Mouse (Mus musculus): Measurements from ENCODE around the gene Acsm3. TPM values are rescaled to one million over a fixed set of nuclear protein-coding genes. Genes with fewer than 3 reads are reported as not detected.

The Acsm3 gene
- polyA plus RNA-seq, 1 experiment from 2014 or later, result 0.93 TPM

- H3K4me2 ChIP-seq, result no peak overlapping the region
- no peak overlapping the region for H3K27ac ChIP-seq
- ATAC-seq (ENCODE audit: low read depth) (no peak), DNase-seq (no peak)
- WGBS (ENCODE audit: insufficient replicate concordance), result 86% methylated on average over 3 of the region's 3 CpGs
- no peaks in the 10 kb centered on the region for H3K27me3 ChIP-seq
- H3K9ac ChIP-seq, result no peak overlapping the region
- no peaks in the 10 kb centered on the region for H3K4me1 ChIP-seq (replicated peaks)
- peaks cover 10% of the 10 kb centered on the region for H3K36me3 ChIP-seq
- no peak overlapping the region for H3K4me3 ChIP-seq (replicated peaks)
- H3K9me3 ChIP-seq (replicated peaks), result no peaks in the 10 kb centered on the region
Observed at GRCm38 (mm10) chr7:119800488-119800887, 39.8 kb downstream of the Acsm3 start.

GRCm38 (mm10) chr7:119800991-119801390, 40.3 kb downstream of the Acsm3 start:
- Histone ChIP-seq H3K4me3 (replicated peaks) (no peak overlapping the region), H3K36me3 (peaks cover 13% of the 10 kb centered on the region), H3K4me2 (no peak overlapping the region), H3K9ac (no peak overlapping the region), H3K4me1 (replicated peaks) (no peaks in the 10 kb centered on the region), H3K27me3 (no peaks in the 10 kb centered on the region), H3K9me3 (replicated peaks) (no peaks in the 10 kb centered on the region), H3K27ac (no peak overlapping the region)
- DNase-seq (no peak), ATAC-seq (ENCODE audit: low read depth) (no peak)
- 67% methylated on average over 3 of the region's 3 CpGs for WGBS (ENCODE audit: insufficient replicate concordance)

DNA sequence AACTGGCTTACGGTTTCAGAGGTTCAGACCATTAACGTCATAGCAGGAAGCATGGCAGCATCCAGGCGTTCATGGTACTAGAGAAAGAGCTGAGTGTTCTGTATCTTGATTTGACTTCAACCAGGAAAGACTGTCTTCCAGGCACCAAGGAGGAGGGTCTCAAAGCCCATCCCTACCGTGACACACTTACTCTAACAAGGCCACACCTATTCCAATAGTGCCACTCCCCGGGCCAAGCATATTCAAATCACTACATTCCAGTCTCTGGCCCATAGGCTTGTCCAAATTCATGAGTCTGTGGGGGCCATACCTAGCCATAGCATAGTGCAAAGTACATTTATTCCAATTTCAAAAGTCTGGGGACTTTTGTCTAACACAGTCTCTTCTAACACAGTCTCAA, 46.7 kb downstream of the Acsm3 start:
- Histone ChIP-seq H3K27me3 (no peaks in the 10 kb centered on the region), H3K4me3 (replicated peaks) (no peak overlapping the region), H3K9ac (no peak overlapping the region), H3K4me1 (replicated peaks) (no peaks in the 10 kb centered on the region), H3K27ac (no peak overlapping the region), H3K9me3 (replicated peaks) (no peaks in the 10 kb centered on the region), H3K36me3 (peaks cover 41% of the 10 kb centered on the region), H3K4me2 (no peak overlapping the region)
- ATAC-seq (ENCODE audit: low read depth), result no peak
- 82% methylated on average over 5 of the region's 5 CpGs for WGBS (ENCODE audit: insufficient replicate concordance)
- DNase-seq, result no peak

DNA sequence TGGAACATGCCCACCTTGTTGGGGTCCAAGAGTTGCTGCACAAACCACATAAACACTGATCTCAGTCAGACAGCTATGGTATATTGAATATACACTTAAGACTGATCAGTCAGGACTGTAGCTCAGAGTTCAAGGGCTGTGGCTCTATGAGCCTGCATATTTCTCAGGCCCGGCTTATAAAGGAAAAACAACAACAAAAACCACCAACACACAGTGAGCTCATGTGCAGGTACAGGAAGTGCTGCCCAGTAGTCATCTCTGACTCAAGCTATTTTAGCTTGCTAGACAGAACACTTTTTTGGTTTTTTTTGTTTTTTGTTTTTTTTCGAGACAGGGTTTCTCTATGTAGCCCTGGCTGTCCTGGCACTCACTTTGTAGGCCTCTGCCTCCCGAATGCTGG, 48.0 kb downstream of the Acsm3 start:
- WGBS (ENCODE audit: insufficient replicate concordance), result 76% methylated on average over 3 of the region's 3 CpGs
- H3K4me3 ChIP-seq (replicated peaks), result no peak overlapping the region
- no peak overlapping the region for H3K9ac ChIP-seq
- H3K27me3 ChIP-seq, result no peaks in the 10 kb centered on the region
- no peak for DNase-seq
- peaks cover 41% of the 10 kb centered on the region for H3K36me3 ChIP-seq
- H3K4me1 ChIP-seq (replicated peaks), result no peaks in the 10 kb centered on the region
- H3K4me2 ChIP-seq, result no peak overlapping the region
- no peaks in the 10 kb centered on the region for H3K9me3 ChIP-seq (replicated peaks)
- H3K27ac ChIP-seq, result no peak overlapping the region
- ATAC-seq (ENCODE audit: low read depth), result no peak

GRCm38 (mm10) chr7:119835371-119835770, 74.6 kb downstream of the Acsm3 start:
- no peak for ATAC-seq (ENCODE audit: low read depth)
- no peaks in the 10 kb centered on the region for H3K4me1 ChIP-seq (replicated peaks)
- no peaks in the 10 kb centered on the region for H3K27me3 ChIP-seq
- WGBS (ENCODE audit: insufficient replicate concordance), result 77% methylated on average over 1 of the region's 1 CpGs
- DNase-seq, result no peak
- no peak overlapping the region for H3K4me3 ChIP-seq (replicated peaks)
- H3K9ac ChIP-seq, result no peak overlapping the region
- no peak overlapping the region for H3K27ac ChIP-seq
- peaks cover 10% of the 10 kb centered on the region for H3K36me3 ChIP-seq
- H3K4me2 ChIP-seq, result no peak overlapping the region
- no peaks in the 10 kb centered on the region for H3K9me3 ChIP-seq (replicated peaks)

GRCm38 (mm10) chr7:119835996-119836777, 75.5 kb downstream of the Acsm3 start:
- Histone ChIP-seq H3K4me1 (replicated peaks) (no peaks in the 10 kb centered on the region), H3K9me3 (replicated peaks) (no peaks in the 10 kb centered on the region), H3K4me3 (replicated peaks) (no peak overlapping the region), H3K27ac (no peak overlapping the region), H3K4me2 (no peak overlapping the region), H3K36me3 (peaks cover 10% of the 10 kb centered on the region), H3K9ac (no peak overlapping the region), H3K27me3 (no peaks in the 10 kb centered on the region)
- DNase-seq, result no peak
- WGBS (ENCODE audit: insufficient replicate concordance), result 71% methylated on average over 4 of the region's 4 CpGs
- no peak for ATAC-seq (ENCODE audit: low read depth)

Other genes with a start within 250 kb of the Acsm3 start
- gene Acsm5, start 241.5 kb upstream of the Acsm3 start, polyA plus RNA-seq (2015; fragmentation: Nextera tagmentation; extraction: Ambion mirVana), result 0.03 TPM in 1 of 2 replicates, not detected in the other
- not detected in 2 replicates for gene Pdilt, start 237.4 kb upstream of the Acsm3 start, polyA plus RNA-seq (2015; fragmentation: Nextera tagmentation; extraction: Ambion mirVana)
- gene Acsm2, start 206.6 kb upstream of the Acsm3 start, polyA plus RNA-seq (2015; fragmentation: Nextera tagmentation; extraction: Ambion mirVana), result not detected in 2 replicates
- 0.63 and 0.68 TPM in 2 replicates for gene Acsm1, start 153.9 kb upstream of the Acsm3 start, polyA plus RNA-seq (2015; fragmentation: Nextera tagmentation; extraction: Ambion mirVana)
- gene Acsm4, start 70.9 kb upstream of the Acsm3 start, polyA plus RNA-seq (2015; fragmentation: Nextera tagmentation; extraction: Ambion mirVana), result not detected in 2 replicates
- 35.7 and 40.8 TPM in 2 replicates for gene Thumpd1, start 40.1 kb upstream of the Acsm3 start, polyA plus RNA-seq (2015; fragmentation: Nextera tagmentation; extraction: Ambion mirVana)
- 10.7 and 10.8 TPM in 2 replicates for gene Rexo5, start 33.1 kb downstream of the Acsm3 start, polyA plus RNA-seq (2015; fragmentation: Nextera tagmentation; extraction: Ambion mirVana)
- gene Eri2, start 33.1 kb downstream of the Acsm3 start, polyA plus RNA-seq (2015; fragmentation: Nextera tagmentation; extraction: Ambion mirVana), result 12.4 and 15.9 TPM in 2 replicates
- gene Lyrm1, start 134.9 kb downstream of the Acsm3 start, polyA plus RNA-seq (2015; fragmentation: Nextera tagmentation; extraction: Ambion mirVana), result 3.8 and 3.9 TPM in 2 replicates
- gene Dcun1d3, start 135.4 kb downstream of the Acsm3 start, polyA plus RNA-seq (2015; fragmentation: Nextera tagmentation; extraction: Ambion mirVana), result 2.0 and 2.5 TPM in 2 replicates

All from liver, embryonic 13.5 days (tissue).